Mouse (Mus musculus) stomach, embryonic 14.5 days (tissue): Measurements from ENCODE around the gene Camsap2. TPM values are rescaled to one million over a fixed set of nuclear protein-coding genes. Genes with fewer than 3 reads are reported as not detected.

Source experiments
- ATAC-seq: fragments of 200-750 bp; cut with Nextera tagmentation; 2 replicates; pipeline ENCODE4 v1.8.0; 2017; ENCODE audit warnings: low read depth, moderate TSS enrichment; ENCODE audit not compliant: insufficient number of reproducible peaks, insufficient read depth, low FRiP score
- H3K27ac ChIP-seq: fragments of 300-500 bp; sonication (generic); 2 replicates; pipeline ENCODE4 v1.5.1; 2014; ENCODE audit warnings: mild to moderate bottlenecking, low read length, moderate library complexity, mixed read lengths
- H3K27me3 ChIP-seq: fragments of 300-500 bp; sonication (generic); 2 replicates; pipeline ENCODE4 v1.6.1; 2014; ENCODE audit warnings: low read length, control low read depth, mixed read lengths; ENCODE audit not compliant: control insufficient read depth, insufficient read depth
- H3K36me3 ChIP-seq: fragments of 300-500 bp; sonication (generic); 2 replicates; pipeline ENCODE4 v1.6.1; 2014; ENCODE audit warnings: mild to moderate bottlenecking, control low read depth, low read length, moderate library complexity, mixed read lengths; ENCODE audit not compliant: control insufficient read depth, insufficient read depth
- H3K4me1 ChIP-seq: fragments of 300-500 bp; sonication (generic); 2 replicates; pipeline ENCODE4 v1.6.1; 2014; ENCODE audit warnings: low read length, control low read depth, mixed read lengths; ENCODE audit not compliant: control insufficient read depth, insufficient read depth
- H3K4me2 ChIP-seq: fragments of 300-500 bp; sonication (generic); replicated peaks from 2 replicates; pipeline ENCODE4 v1.6.1; 2014; ENCODE audit warnings: low read depth, low read length, control low read depth
- H3K4me3 ChIP-seq: fragments of 300-500 bp; sonication (generic); 2 replicates; pipeline ENCODE4 v1.5.1; 2014; ENCODE audit warnings: low read depth, low read length, control low read depth
- H3K9ac ChIP-seq: fragments of 300-500 bp; sonication (generic); replicated peaks from 2 replicates; pipeline ENCODE4 v1.6.1; 2014; ENCODE audit warnings: low read depth, mild to moderate bottlenecking, control low read depth, low read length, moderate library complexity, mixed read lengths
- H3K9me3 ChIP-seq: fragments of 300-500 bp; sonication (generic); 2 replicates; pipeline ENCODE4 v1.6.1; 2016; ENCODE audit warnings: low read depth, low read length, control low read depth; ENCODE audit not compliant: control insufficient read depth
- WGBS: fragments of 180-500 bp; shearing (Covaris S2); extraction: QIAGEN DNeasy Blood & Tissue Kit; methylation state at CpG from one replicate; pipeline ENCODE4 v1.1.7; 2014; 5-methylcytosine and 5-hydroxymethylcytosine counted together
- polyA plus RNA-seq: library from polyadenylated mRNA; unstranded; fragments of >200 nt; fragmentation: Nextera tagmentation; extraction: Ambion mirVana; gene quantifications from 2 replicates; pipeline ENCODE4 v1.2.1, GENCODE M21; 2014

Camsap2 gene
- polyA plus RNA-seq, 1 experiment from 2014 or later: 17.4 TPM

- no peak overlapping the region for H3K9ac ChIP-seq
- no peak overlapping the region for H3K4me3 ChIP-seq
- H3K4me1 ChIP-seq: peaks cover 24% of the 10 kb centered on the region
- no peaks in the 10 kb centered on the region for H3K9me3 ChIP-seq
- no peak overlapping the region for H3K4me2 ChIP-seq
- no peak; the same call in 1 of the 2 replicates for ATAC-seq
- peaks cover 18% of the 10 kb centered on the region for H3K36me3 ChIP-seq
- no peak overlapping the region for H3K27ac ChIP-seq
- WGBS: 82% methylated on average over 10 of the region's 10 CpGs
- no peaks in the 10 kb centered on the region for H3K27me3 ChIP-seq
Observed at GRCm38 (mm10) chr1:136223758-136224342, 122.1 kb downstream of the Camsap2 start.

GRCm38 (mm10) chr1:136222386-136222785, 123.5 kb downstream of the Camsap2 start:
- H3K4me1 ChIP-seq: peaks cover 9% of the 10 kb centered on the region
- peaks cover 31% of the 10 kb centered on the region for H3K36me3 ChIP-seq
- no peaks in the 10 kb centered on the region for H3K27me3 ChIP-seq
- 62% methylated on average over 10 of the region's 10 CpGs for WGBS
- H3K9ac ChIP-seq: no peak overlapping the region
- no peak overlapping the region for H3K4me3 ChIP-seq
- no peak overlapping the region for H3K4me2 ChIP-seq
- no peak overlapping the region for H3K27ac ChIP-seq
- no peaks in the 10 kb centered on the region for H3K9me3 ChIP-seq
- ATAC-seq: no peak

- H3K9me3 ChIP-seq: no peaks in the 10 kb centered on the region
- peaks cover 33% of the 10 kb centered on the region for H3K36me3 ChIP-seq
- peak; percentile 57 for ATAC-seq
- 63% methylated on average over 10 of the region's 10 CpGs for WGBS
- peaks cover 7% of the 10 kb centered on the region; the same call in 1 of the 2 replicates for H3K4me1 ChIP-seq
- H3K9ac ChIP-seq: no peak overlapping the region
- no peak overlapping the region for H3K4me3 ChIP-seq
- H3K27me3 ChIP-seq: no peaks in the 10 kb centered on the region
- H3K4me2 ChIP-seq: no peak overlapping the region
- peak overlapping the region; percentile 72 for H3K27ac ChIP-seq
Observed at GRCm38 (mm10) chr1:136220037-136220871, 125.7 kb downstream of the Camsap2 start.

Other genes with a start within 250 kb of the Camsap2 start
- 3.2 and 4.4 TPM in 2 replicates for gene Kif21b, start 214.7 kb downstream of the Camsap2 start, polyA plus RNA-seq
- gene Mroh3, start 133.3 kb downstream of the Camsap2 start, polyA plus RNA-seq: 1.5 and 2.7 TPM in 2 replicates
- gene Inava, start 111.8 kb downstream of the Camsap2 start, polyA plus RNA-seq: 38.7 and 40.3 TPM in 2 replicates
- gene Gpr25, start 85.2 kb downstream of the Camsap2 start, polyA plus RNA-seq: not detected in 2 replicates
- gene Ddx59, start 69.2 kb upstream of the Camsap2 start, polyA plus RNA-seq: 18.0 and 19.8 TPM in 2 replicates
- 11.6 and 13.9 TPM in 2 replicates for gene Kif14, start 120.2 kb upstream of the Camsap2 start, polyA plus RNA-seq